Mouse (Mus musculus) ovary, postnatal 10 days (tissue): ENCODE results near the gene Xbp1.
"Not testable (repeated sequence)": the region's sequence is repeated elsewhere in the genome, so short reads cannot be mapped to it uniquely, and the experiment has no call there.

Experiments
- DNase-seq: peaks from one replicate; pipeline ENCODE4 v3.0.0; 2022; ENCODE audit warnings: low spot score

Xbp1 gene

GRCm38 (mm10) chr11:5520412-5521265 lies at the start of gene Xbp1:
Gene Xbp1, plus strand, starts transcription at chr11:5520659.
- DNase-seq, result peak; percentile 98

GRCm38 (mm10) chr11:5474130-5474529 lies 46.3 kb upstream of the Xbp1 start:
- peak; percentile 36 for DNase-seq

- not testable (repeated sequence) for DNase-seq
Observed at GRCm38 (mm10) chr11:5475556-5476118, 44.8 kb upstream of the Xbp1 start.

GRCm38 (mm10) chr11:5476806-5477205 lies 43.7 kb upstream of the Xbp1 start:
- DNase-seq, result no peak

GRCm38 (mm10) chr11:5478193-5478592 lies 42.3 kb upstream of the Xbp1 start:
- no peak for DNase-seq

GRCm38 (mm10) chr11:5478831-5479230 lies 41.6 kb upstream of the Xbp1 start:
- DNase-seq, result no peak

- no peak for DNase-seq
Observed at GRCm38 (mm10) chr11:5482581-5482980, 37.9 kb upstream of the Xbp1 start.

- peak; percentile 44 for DNase-seq
Observed at GRCm38 (mm10) chr11:5485193-5486011, 35.1 kb upstream of the Xbp1 start.

- DNase-seq, result not testable (repeated sequence)
Observed at GRCm38 (mm10) chr11:5489433-5489832, 31.0 kb upstream of the Xbp1 start.

GRCm38 (mm10) chr11:5490989-5491656 lies 29.3 kb upstream of the Xbp1 start:
- DNase-seq, result no peak

GRCm38 (mm10) chr11:5491912-5492311 lies 28.5 kb upstream of the Xbp1 start:
- no peak for DNase-seq

- DNase-seq, result no peak
Observed at GRCm38 (mm10) chr11:5493869-5494268, 26.6 kb upstream of the Xbp1 start.

- no peak for DNase-seq
Observed at GRCm38 (mm10) chr11:5495286-5495832, 25.1 kb upstream of the Xbp1 start.

- DNase-seq, result no peak
Observed at GRCm38 (mm10) chr11:5495906-5496305, 24.6 kb upstream of the Xbp1 start.

GRCm38 (mm10) chr11:5496559-5497248 lies 23.8 kb upstream of the Xbp1 start:
- no peak for DNase-seq

- no peak for DNase-seq
Observed at GRCm38 (mm10) chr11:5498422-5498821, 22.0 kb upstream of the Xbp1 start.

GRCm38 (mm10) chr11:5498931-5499661 lies 21.4 kb upstream of the Xbp1 start:
- DNase-seq, result no peak

GRCm38 (mm10) chr11:5499961-5500644 lies 20.4 kb upstream of the Xbp1 start:
- DNase-seq, result no peak

GRCm38 (mm10) chr11:5500903-5501741 lies 19.3 kb upstream of the Xbp1 start:
- DNase-seq, result no peak
